Comparison of ENCODE assay signal across 15 mouse cellular contexts in genomic region chr5:103691171-103691570, GRCm38 (mm10). TPM values are rescaled to one million over a fixed set of nuclear protein-coding genes. Genes with fewer than 3 reads are reported as not detected.
DNase-seq lines count a peak whose midpoint lies in the region; ATAC-seq and TF ChIP-seq lines count a peak whose summit lies in the region.
"Had no signal": no experiment of that assay in that cellular context is flagged by ENCODE, and none has a peak within 500 bp of the region (broad histone marks: within the 10 kb centered on the region; RNA-seq: fewer than 3 reads in every experiment).

No protein-coding gene starts in this region.

- peak overlapping the region; percentile 95 for H3K4me2 ChIP-seq in heart, embryonic 14.5 days (ENCODE audit: low read length)
- H3K4me2 ChIP-seq in lung, postnatal 0 days (replicated peaks; ENCODE audit: low read depth, low read length): peak overlapping the region; percentile 100; the same call in 1 of the 2 replicates

- H3K79me2 ChIP-seq in macrophage (ENCODE audit: inconsistent target): peaks cover 40% of the 10 kb centered on the region

- TF ChIP-seq CTCF in lung, postnatal 0 days (IDR thresholded peaks at IDR 0.05): peak; percentile 54

- peaks cover 0 to 6% of the 10 kb centered on the region in 2 experiments; a peak in 2 of 4 replicates for H3K4me1 ChIP-seq in heart, embryonic 14.5 days (ENCODE audit: control insufficient read depth in 2 of 2, insufficient read depth in 2 of 2, low read length in 2 of 2)
- H3K4me1 ChIP-seq in lung, postnatal 0 days (ENCODE audit: insufficient read depth, low read depth, low read length): peaks cover 3% of the 10 kb centered on the region; the same call in 1 of the 2 replicates
- H3K4me1 ChIP-seq: stomach, embryonic 15.5 days had no signal

- intact Hi-C loops in heart, postnatal 25 days (cut with DNase I): no loop called here

- H3K27me3 ChIP-seq in heart, embryonic 14.5 days (ENCODE audit: control insufficient read depth, insufficient read depth, low read length): peaks cover 17% of the 10 kb centered on the region
- no peaks in the 10 kb centered on the region for H3K27me3 ChIP-seq in lung, postnatal 0 days (replicated peaks; ENCODE audit: insufficient read depth, low read length)

- H3K27ac ChIP-seq in heart, embryonic 14.5 days (replicated peaks in 1 of 2; ENCODE audit: control insufficient read depth in 1 of 2, insufficient read depth in 1 of 2, low read depth in 2 of 2, low read length in 2 of 2): no peak overlapping the region
- H3K27ac ChIP-seq in lung, postnatal 0 days (ENCODE audit: low read length): no peak overlapping the region; the same call in 1 of the 2 replicates
- peak overlapping the region; percentile 82 for H3K27ac ChIP-seq in macrophage
- H3K27ac ChIP-seq: stomach, embryonic 15.5 days had no signal

- no peaks in the 10 kb centered on the region for H3K36me3 ChIP-seq in heart, embryonic 14.5 days (ENCODE audit: control insufficient read depth, insufficient read depth, low read length)
- no peaks in the 10 kb centered on the region for H3K36me3 ChIP-seq in lung, postnatal 0 days (ENCODE audit: insufficient read depth, low read length)
- H3K36me3 ChIP-seq in macrophage (ENCODE audit: inconsistent target): no peaks in the 10 kb centered on the region
- H3K36me3 ChIP-seq: stomach, embryonic 15.5 days had no signal

- no peak for DNase-seq in heart, postnatal 25 days (ENCODE audit: low spot score)
- DNase-seq in lung, postnatal 0 days (ENCODE audit: low spot score): no peak
- no peak for DNase-seq in lung, postnatal 4 days
- DNase-seq in NIH3T3 (ENCODE audit: low read depth): peak; percentile 44
- no peak for DNase-seq in right cerebral cortex, postnatal 10 days (ENCODE audit: low spot score in 2 of 2)
- DNase-seq in adrenal gland, adult 8-10 months: no peak
- DNase-seq: adrenal gland, postnatal 14 days; cerebellum, adult 8-10 months; gastrocnemius, postnatal 10 days; kidney, postnatal 10 days had no signal

- no peak for TF ChIP-seq EP300 in lung, postnatal 0 days (IDR thresholded peaks at IDR 0.05)

- ATAC-seq in heart, embryonic 14.5 days (ENCODE audit: insufficient number of reproducible peaks, insufficient read depth, low FRiP score, low read depth): no peak
- ATAC-seq in lung, postnatal 0 days: no peak

- no peak overlapping the region for H3K9ac ChIP-seq in heart, embryonic 14.5 days (ENCODE audit: low read length)
- H3K9ac ChIP-seq in lung, postnatal 0 days (replicated peaks; ENCODE audit: low read depth): no peak overlapping the region
- H3K9ac ChIP-seq: stomach, embryonic 15.5 days had no signal

- peak overlapping the region in 1 of 2 experiments; percentile 66; a peak in 1 of 4 replicates for H3K4me3 ChIP-seq in heart, embryonic 14.5 days (ENCODE audit: control insufficient read depth in 1 of 2, insufficient read depth in 1 of 2, low read depth in 1 of 2, low read length in 2 of 2)
- peak overlapping the region; percentile 70 for H3K4me3 ChIP-seq in lung, postnatal 0 days (ENCODE audit: low read depth, low read length)
- H3K4me3 ChIP-seq in macrophage (ENCODE audit: inconsistent target): peak overlapping the region; percentile 46

- H3K9me3 ChIP-seq in heart, embryonic 14.5 days (ENCODE audit: control insufficient read depth, low read length): no peaks in the 10 kb centered on the region
- H3K9me3 ChIP-seq in lung, postnatal 0 days (ENCODE audit: low read length): no peaks in the 10 kb centered on the region
- H3K9me3 ChIP-seq: stomach, embryonic 15.5 days had no signal

RNA-seq across cellular contexts. Expression of gene Aff1, which starts 1.0 kb away (rescaled TPM):
- 9.9 and 10.6 TPM in 2 replicates for polyA plus RNA-seq in heart, embryonic 14.5 days (2014; fragmentation: Nextera tagmentation; extraction: Ambion mirVana)
- total RNA-seq in heart, postnatal 25 days (2021): 10 to 100 TPM; 37.4 to 42.7 TPM
- polyA plus RNA-seq in lung, postnatal 0 days (2015; fragmentation: Nextera tagmentation; extraction: Ambion mirVana): 9.4 and 10.0 TPM in 2 replicates
- 100 to 1,000 TPM; 203 to 938 (median 276) TPM for total RNA-seq in macrophage (2018; cell fraction: chromatin; rRNA removed)
- 100 to 1,000 TPM in 8 of 26 experiments, 10 to 100 TPM in 18; 80.4 to 132 (median 93.2) TPM for total RNA-seq in macrophage (2018; cell fraction: cytosol; rRNA removed)
- 100 to 1,000 TPM; 134 to 711 (median 191) TPM for total RNA-seq in macrophage (2018; cell fraction: nucleus; rRNA removed)
- 46.6 to 51.5 TPM (median 46.7 TPM) in 3 replicates for polyA plus RNA-seq in macrophage (2018)
- total RNA-seq in adrenal gland, adult 8-10 months (2022): 10 to 100 TPM; 44.1 to 57.5 (median 51.0) TPM

RNA-seq across cellular contexts. Expression of gene 1700016H13Rik, which starts 35.4 kb away (rescaled TPM):
- 0.26 TPM in 1 of 2 replicates, not detected in the other for polyA plus RNA-seq in heart, embryonic 14.5 days (2014; fragmentation: Nextera tagmentation; extraction: Ambion mirVana)
- not detected for total RNA-seq in heart, postnatal 25 days (2021)
- 1.3 and 1.5 TPM in 2 replicates for polyA plus RNA-seq in lung, postnatal 0 days (2015; fragmentation: Nextera tagmentation; extraction: Ambion mirVana)
- total RNA-seq in macrophage (2018; cell fraction: chromatin; rRNA removed): not detected
- total RNA-seq in macrophage (2018; cell fraction: cytosol; rRNA removed): under 1 TPM in 4 of 26 experiments, not detected in 22; 0.09 to 0.15 (median 0.12) TPM
- total RNA-seq in macrophage (2018; cell fraction: nucleus; rRNA removed): not detected
- polyA plus RNA-seq in macrophage (2018): not detected in 3 replicates
- total RNA-seq in adrenal gland, adult 8-10 months (2022): not detected
- total RNA-seq: adrenal gland, postnatal 14 days; left cerebral cortex, postnatal 10 days; monocyte, adult 5-6 weeks had no signal
